Mouse (Mus musculus): ENCODE results near the gene Atp5j2. TPM values are rescaled to one million over a fixed set of nuclear protein-coding genes. Genes with fewer than 3 reads are reported as not detected.

Atp5j2 gene
- polyA plus RNA-seq, 1 experiment from 2014 or later, result 530 TPM

DNA sequence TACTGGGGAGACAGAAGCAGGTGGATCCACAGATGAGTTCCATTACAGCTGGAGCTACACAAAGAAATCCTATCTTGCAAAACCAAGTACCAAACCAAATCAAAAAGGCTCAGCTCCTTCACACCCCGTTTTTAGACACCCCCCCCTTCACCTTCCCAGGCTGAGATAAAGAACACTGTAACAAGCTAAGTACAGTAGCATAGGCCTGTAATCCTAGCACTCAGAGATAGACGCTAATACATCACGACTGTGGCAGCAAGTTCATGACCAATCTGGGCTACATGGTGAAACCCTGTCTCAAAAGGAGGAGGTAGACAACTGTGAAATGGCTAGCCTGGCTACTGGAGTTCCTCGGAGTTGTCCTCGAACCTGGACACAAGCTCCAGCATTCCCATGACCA lies 1.5 kb downstream of the Atp5j2 start:
- Histone ChIP-seq H3K9me3 (replicated peaks) (no peaks in the 10 kb centered on the region), H3K4me3 (peak overlapping the region; percentile 92), H3K27me3 (ENCODE audit: low read depth, poor library complexity, severe bottlenecking) (no peaks in the 10 kb centered on the region), H3K27ac (peak overlapping the region; percentile 97; the same call in 1 of the 2 replicates), H3K4me1 (peaks cover 18% of the 10 kb centered on the region), H3K36me3 (peaks cover 61% of the 10 kb centered on the region)
- whole genome bisulfite sequencing, result 64% methylated on average over 5 of the region's 5 CpGs
- no peak for DNase-seq (ENCODE audit: low spot score)

DNA sequence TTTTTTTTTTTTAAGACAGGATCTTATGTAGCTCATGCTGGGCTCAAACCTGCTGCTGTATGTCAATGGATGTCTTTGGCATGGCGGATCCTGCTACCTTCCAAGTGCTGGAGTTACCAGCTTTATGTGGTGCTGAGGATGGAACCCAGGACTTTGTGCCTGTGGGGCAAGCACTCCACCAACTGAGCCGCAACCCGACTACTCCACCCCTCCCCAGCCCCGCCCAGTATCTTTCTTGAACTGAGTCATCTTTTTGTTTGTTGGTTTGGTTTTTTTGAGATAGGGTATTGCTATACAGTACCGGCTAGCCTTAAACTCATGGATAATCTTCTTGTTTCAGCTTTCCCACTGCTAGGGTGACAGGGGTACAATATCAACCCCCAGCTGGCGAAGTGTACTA lies 2.4 kb downstream of the Atp5j2 start:
- H3K4me3 ChIP-seq, result peak overlapping the region; percentile 92; the same call in 1 of the 2 replicates
- no peak overlapping the region for H3K27ac ChIP-seq
- H3K4me1 ChIP-seq, result peaks cover 18% of the 10 kb centered on the region
- no peaks in the 10 kb centered on the region for H3K27me3 ChIP-seq (ENCODE audit: low read depth, poor library complexity, severe bottlenecking)
- H3K36me3 ChIP-seq, result peaks cover 60% of the 10 kb centered on the region
- no peaks in the 10 kb centered on the region for H3K9me3 ChIP-seq (replicated peaks)
- no peak for DNase-seq (ENCODE audit: low spot score)
- 91% methylated on average over 6 of the region's 6 CpGs for WGBS

DNA sequence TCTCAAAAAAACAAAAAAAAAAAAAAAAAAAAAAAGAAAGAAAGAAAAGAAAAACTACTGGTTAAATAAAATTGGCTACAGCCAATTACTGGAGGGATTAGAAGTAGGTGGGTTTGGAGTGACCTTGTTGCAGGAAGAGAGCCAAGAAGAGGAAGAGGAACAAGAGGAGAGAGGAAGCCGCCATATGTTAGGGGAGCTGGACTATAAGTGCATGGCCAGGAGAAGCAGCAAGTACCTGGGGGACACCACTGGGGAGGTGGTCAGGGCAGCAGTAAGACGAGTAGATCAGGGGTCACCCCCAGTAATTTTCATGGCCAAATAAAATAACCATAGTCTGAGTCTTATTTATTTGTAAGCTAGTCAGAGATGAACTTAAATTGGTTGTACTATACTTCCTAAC lies 6.6 kb downstream of the Atp5j2 start:
- H3K4me3 ChIP-seq, result no peak overlapping the region
- H3K4me1 ChIP-seq, result peaks cover 6% of the 10 kb centered on the region
- WGBS, result 91% methylated on average over 2 of the region's 2 CpGs
- H3K27ac ChIP-seq, result no peak overlapping the region
- DNase-seq (ENCODE audit: low spot score), result no peak
- no peaks in the 10 kb centered on the region for H3K9me3 ChIP-seq (replicated peaks)
- peaks cover 95% of the 10 kb centered on the region for H3K36me3 ChIP-seq
- no peaks in the 10 kb centered on the region for H3K27me3 ChIP-seq (ENCODE audit: low read depth, poor library complexity, severe bottlenecking)

DNA sequence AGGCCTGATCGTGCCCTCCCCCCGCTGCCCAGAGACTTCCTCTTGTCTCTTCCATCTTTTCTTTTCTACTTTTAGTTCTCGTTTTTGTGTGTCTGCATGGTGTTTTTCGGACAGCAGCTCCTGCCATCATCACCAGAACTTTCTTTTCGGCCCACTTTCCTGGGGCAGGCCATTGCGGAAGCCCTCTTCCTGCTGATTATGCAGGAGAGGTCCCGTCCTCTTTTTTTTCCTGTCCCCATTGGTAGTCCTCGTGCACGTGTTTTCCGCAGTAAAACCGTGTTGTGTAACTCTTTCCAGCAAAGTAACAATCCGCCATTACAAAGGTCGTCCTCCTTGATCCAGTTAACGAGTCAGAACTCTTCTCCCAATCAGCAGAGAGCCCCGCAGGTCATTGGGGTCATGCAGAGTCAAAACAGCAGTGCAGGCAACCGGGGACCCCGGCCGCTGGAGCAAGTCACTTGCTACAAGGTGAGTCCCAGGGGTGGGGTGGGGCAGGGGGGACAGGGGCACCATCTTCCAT lies 13.3 kb downstream of the Atp5j2 start:
- H3K4me3 ChIP-seq, result no peak overlapping the region
- peaks cover 100% of the 10 kb centered on the region for H3K36me3 ChIP-seq
- no peaks in the 10 kb centered on the region for H3K4me1 ChIP-seq
- H3K27me3 ChIP-seq (ENCODE audit: low read depth, poor library complexity, severe bottlenecking), result no peaks in the 10 kb centered on the region
- no peaks in the 10 kb centered on the region for H3K9me3 ChIP-seq (replicated peaks)
- no peak for DNase-seq (ENCODE audit: low spot score)
- 85% methylated on average over 18 of the region's 18 CpGs for WGBS
- no peak overlapping the region for H3K27ac ChIP-seq

DNA sequence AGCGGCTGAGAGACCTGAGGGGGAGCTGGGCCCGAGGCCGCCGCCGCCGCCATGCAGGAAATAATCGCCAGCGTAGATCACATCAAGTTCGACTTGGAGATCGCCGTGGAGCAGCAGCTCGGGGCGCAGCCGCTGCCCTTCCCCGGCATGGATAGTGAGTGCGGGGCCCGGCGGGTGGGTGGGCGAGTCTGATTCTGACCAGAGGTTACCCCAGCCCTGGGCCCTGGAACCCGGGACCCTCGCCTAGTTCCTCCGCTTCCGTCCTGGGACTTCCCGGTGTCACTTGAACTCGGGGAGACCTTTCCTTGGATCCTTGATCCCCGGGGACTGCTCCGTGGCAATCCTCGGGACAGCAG lies 24.6 kb downstream of the Atp5j2 start:
- WGBS, result under 1% methylated on average over 28 of the region's 28 CpGs
- Histone ChIP-seq H3K4me3 (peak overlapping the region; percentile 87), H3K27ac (peak overlapping the region; percentile 91), H3K27me3 (ENCODE audit: low read depth, poor library complexity, severe bottlenecking) (no peaks in the 10 kb centered on the region), H3K9me3 (replicated peaks) (no peaks in the 10 kb centered on the region), H3K4me1 (peaks cover 22% of the 10 kb centered on the region), H3K36me3 (peaks cover 60% of the 10 kb centered on the region)
- no peak for DNase-seq (ENCODE audit: low spot score)

DNA sequence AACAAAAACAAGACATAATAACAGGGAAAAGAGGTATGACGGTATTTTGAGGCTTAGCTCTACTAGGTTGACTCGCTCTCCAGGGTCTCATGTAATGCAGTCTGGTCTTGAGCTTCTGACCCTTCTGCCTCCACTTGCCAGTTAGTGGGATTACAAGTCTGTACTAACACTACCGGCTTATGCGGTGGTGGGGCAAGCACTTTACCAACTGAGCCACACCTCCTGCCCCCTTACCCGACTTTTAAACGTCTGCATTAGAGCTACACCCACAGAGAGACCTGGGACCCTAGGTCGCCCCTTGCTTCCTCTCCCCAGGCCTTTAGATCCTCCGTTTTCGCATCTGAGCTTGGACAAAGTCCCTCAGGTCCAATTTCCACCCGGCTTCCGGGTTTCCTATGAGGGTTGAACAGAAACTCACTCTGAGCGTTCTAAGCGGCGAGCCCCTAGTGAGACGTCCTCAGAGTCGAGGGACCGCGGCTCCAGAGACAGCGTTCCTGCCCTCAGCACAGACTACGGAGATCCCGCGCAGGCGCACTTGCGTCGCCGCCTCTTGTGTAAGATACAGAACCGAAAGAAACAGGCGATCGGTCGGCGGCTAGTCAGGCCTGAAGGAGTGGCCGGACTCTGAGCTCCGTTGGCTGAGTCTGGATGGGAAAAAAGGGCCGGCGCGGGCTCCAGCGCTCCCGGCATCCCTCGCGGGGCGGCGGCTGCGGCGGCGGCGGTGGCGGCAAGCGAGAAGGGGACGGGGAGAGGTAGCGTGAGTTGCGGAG lies 25.1 kb downstream of the Atp5j2 start, which contains the start of the genes Ptcd1 and Cpsf4:
TSS of gene Ptcd1 (minus strand) at position 573 of the 770 bp plus-strand sequence.
TSS of gene Cpsf4 (plus strand) at position 678 of the 770 bp plus-strand sequence.
- no peaks in the 10 kb centered on the region for H3K27me3 ChIP-seq (ENCODE audit: low read depth, poor library complexity, severe bottlenecking)
- H3K4me3 ChIP-seq, result peak within 1 kb of the TSS; percentile 87
- peak within 1 kb of the TSS; percentile 91 for H3K27ac ChIP-seq
- no peaks in the 10 kb centered on the region for H3K9me3 ChIP-seq (replicated peaks)
- peak; percentile 100 for DNase-seq (ENCODE audit: low spot score)
- H3K4me1 ChIP-seq, result peaks cover 22% of the 10 kb centered on the region
- H3K36me3 ChIP-seq, result peaks cover 60% of the 10 kb centered on the region
- under 1% methylated on average over 51 of the region's 51 CpGs for WGBS

DNA sequence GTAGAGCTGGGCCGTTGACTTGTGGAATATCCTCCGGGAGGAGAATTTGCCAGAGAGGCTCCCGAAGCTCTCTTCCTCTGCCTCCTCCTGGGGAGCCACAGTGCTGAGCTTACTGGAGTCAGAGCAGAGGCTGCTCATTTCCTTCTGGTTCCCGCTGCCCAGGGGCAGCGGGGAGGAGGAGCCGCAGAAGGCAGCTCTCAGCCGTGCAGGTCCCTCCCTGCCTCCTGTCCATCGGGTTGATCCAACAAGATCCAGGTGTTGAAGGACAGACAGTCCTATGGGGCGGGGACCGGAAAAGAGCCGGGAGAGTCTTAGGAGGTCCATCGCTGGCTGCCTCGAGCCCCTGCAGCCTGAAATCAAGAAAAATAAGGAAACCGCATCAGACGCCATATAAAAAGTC lies 26.7 kb downstream of the Atp5j2 start:
- Histone ChIP-seq H3K4me1 (peaks cover 22% of the 10 kb centered on the region), H3K27me3 (ENCODE audit: low read depth, poor library complexity, severe bottlenecking) (no peaks in the 10 kb centered on the region), H3K4me3 (no peak overlapping the region), H3K27ac (no peak overlapping the region), H3K36me3 (peaks cover 60% of the 10 kb centered on the region), H3K9me3 (replicated peaks) (no peaks in the 10 kb centered on the region)
- 89% methylated on average over 15 of the region's 15 CpGs for WGBS
- no peak for DNase-seq (ENCODE audit: low spot score)

DNA sequence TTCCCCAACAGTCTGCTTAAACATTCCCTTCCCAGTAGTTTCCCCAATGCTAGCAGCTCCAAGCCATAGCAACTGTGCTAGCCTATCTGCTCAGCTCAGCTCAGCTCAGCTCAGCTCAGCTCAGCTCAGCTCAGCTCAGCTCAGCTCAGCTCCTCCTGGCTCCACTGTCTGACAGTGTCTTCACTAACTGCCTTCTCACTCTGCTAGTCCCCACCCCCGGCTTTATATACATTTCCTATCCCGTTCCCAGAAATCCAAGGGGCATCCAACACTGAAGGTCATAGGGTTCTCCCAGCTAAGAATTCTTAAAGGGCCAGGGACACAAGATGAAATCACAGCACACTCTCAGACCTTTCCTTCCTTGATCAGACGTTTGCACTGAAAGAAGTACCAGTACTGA lies 27.2 kb downstream of the Atp5j2 start:
- Histone ChIP-seq H3K27me3 (ENCODE audit: low read depth, poor library complexity, severe bottlenecking) (no peaks in the 10 kb centered on the region), H3K36me3 (peaks cover 61% of the 10 kb centered on the region), H3K4me3 (no peak overlapping the region), H3K27ac (no peak overlapping the region), H3K4me1 (peaks cover 22% of the 10 kb centered on the region), H3K9me3 (replicated peaks) (no peaks in the 10 kb centered on the region)
- 78% methylated on average over 3 of the region's 3 CpGs for WGBS
- no peak for DNase-seq (ENCODE audit: low spot score)

DNA sequence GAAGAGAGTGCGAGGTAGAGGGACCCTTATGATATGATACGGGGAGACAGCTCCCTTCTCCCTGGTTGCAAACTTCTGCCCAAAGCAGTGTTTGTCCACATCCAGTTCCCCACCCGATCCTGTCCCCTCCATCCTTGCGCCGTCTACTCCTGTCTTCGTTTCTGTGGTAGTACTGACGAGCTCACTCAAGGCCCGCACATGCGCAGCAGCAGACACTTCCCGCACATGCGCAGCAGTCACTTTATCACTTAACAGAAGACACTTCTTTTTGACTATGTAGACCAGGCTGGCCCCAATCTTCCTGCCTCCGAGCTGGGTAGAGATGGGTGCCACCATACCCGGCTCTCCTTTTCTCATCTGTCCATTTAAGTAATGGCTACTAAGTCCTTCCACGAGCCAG lies 30.5 kb downstream of the Atp5j2 start:
- WGBS, result 94% methylated on average over 14 of the region's 14 CpGs
- DNase-seq (ENCODE audit: low spot score), result no peak
- H3K4me3 ChIP-seq, result no peak overlapping the region

DNA sequence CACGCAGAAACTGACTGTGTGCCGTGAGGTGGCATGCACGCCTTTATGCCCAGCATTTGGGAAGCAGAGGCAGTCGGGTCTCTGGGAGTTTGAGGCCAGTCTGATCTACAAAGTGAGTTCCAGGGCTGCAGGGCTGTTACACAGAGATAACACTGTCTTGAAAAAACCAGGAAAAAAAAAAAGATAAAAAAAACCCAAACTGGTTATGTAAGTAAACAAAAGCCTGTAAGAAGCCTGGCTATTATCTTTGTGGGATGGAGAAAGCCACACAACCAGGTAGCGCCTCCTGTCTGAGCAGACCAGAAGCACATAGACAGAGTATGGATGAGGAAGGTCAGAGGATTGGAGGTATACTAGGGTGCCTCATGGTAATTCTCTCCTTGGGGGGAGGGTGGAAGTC lies 39.2 kb downstream of the Atp5j2 start:
- H3K27ac ChIP-seq, result no peak overlapping the region
- DNase-seq (ENCODE audit: low spot score), result no peak
- no peaks in the 10 kb centered on the region for H3K4me1 ChIP-seq
- H3K27me3 ChIP-seq (ENCODE audit: low read depth, poor library complexity, severe bottlenecking), result no peaks in the 10 kb centered on the region
- peaks cover 95% of the 10 kb centered on the region for H3K36me3 ChIP-seq
- no peaks in the 10 kb centered on the region for H3K9me3 ChIP-seq (replicated peaks)
- WGBS, result 96% methylated on average over 5 of the region's 5 CpGs
- no peak overlapping the region for H3K4me3 ChIP-seq

More for the DNA sequence above, 30.5 kb downstream of the Atp5j2 start:
- Histone ChIP-seq H3K36me3 (peaks cover 84% of the 10 kb centered on the region), H3K27ac (no peak overlapping the region), H3K27me3 (ENCODE audit: low read depth, poor library complexity, severe bottlenecking) (no peaks in the 10 kb centered on the region), H3K4me1 (peaks cover 8% of the 10 kb centered on the region), H3K9me3 (replicated peaks) (no peaks in the 10 kb centered on the region)

DNA sequence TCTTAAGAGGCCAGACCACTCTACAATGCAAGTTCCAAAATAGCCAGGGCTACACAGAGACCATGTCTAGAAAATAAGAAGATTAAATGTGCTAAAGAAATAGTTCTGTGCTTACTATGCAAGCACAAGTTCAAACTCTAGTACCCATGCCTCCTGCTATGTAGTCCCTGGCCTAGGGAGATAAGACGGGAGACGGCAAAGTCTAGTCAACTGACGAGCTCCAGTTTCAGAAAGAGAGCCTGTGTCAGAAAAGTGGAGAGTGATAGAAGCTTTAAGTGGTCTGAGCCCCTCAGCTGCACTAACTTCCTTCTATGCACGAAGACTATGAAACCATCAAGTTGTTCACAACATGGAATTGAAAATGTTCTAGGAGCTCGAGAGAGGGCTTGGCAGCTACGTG lies 42.6 kb downstream of the Atp5j2 start:
- Histone ChIP-seq H3K4me3 (no peak overlapping the region), H3K27me3 (ENCODE audit: low read depth, poor library complexity, severe bottlenecking) (no peaks in the 10 kb centered on the region), H3K4me1 (no peaks in the 10 kb centered on the region), H3K9me3 (replicated peaks) (no peaks in the 10 kb centered on the region), H3K27ac (no peak overlapping the region), H3K36me3 (peaks cover 100% of the 10 kb centered on the region)
- 94% methylated on average over 6 of the region's 6 CpGs for WGBS
- no peak for DNase-seq (ENCODE audit: low spot score)

DNA sequence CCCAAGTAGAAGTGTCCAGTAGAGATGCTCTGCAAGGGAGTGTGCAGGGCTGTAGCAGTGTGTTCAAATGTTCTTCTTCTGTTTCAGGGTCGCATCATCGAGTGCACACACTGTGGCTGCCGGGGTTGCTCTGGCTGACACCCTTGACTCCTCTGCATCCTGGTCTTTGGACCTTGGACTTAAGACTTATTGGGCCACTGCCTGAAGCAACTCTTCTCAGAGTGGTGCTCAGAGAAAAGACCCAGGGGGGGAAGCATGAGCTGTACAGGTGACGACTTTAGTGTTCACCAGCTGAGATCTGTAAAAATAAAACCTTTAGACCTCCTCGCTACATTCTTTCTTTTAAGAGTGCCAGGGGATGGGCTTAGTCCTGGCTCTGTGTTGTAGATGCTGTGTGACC lies 44.1 kb downstream of the Atp5j2 start:
- no peaks in the 10 kb centered on the region for H3K4me1 ChIP-seq
- no peak overlapping the region for H3K27ac ChIP-seq
- no peaks in the 10 kb centered on the region for H3K9me3 ChIP-seq (replicated peaks)
- no peak overlapping the region for H3K4me3 ChIP-seq
- DNase-seq (ENCODE audit: low spot score), result no peak
- H3K36me3 ChIP-seq, result peaks cover 100% of the 10 kb centered on the region
- H3K27me3 ChIP-seq (ENCODE audit: low read depth, poor library complexity, severe bottlenecking), result no peaks in the 10 kb centered on the region
- WGBS, result 94% methylated on average over 5 of the region's 5 CpGs

DNA sequence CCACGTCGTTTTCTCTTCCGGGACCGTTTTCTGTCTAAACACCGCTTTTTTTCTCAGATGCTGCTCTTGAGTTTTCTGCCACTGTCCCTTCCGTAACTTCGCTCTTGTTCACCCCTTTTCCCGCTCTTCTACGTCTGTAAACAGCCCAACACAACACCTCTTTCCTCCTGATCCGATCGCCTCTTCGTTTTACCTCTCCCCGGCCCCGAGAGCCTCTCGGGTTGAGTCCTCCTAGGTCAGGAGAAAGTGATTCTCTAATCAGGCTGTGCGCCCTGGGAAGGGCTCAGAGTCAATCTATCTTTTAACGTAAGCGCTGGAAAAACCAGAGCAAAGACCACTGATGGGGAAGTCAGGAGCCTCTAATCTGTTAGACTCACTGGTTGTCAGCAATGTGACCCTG lies 51.3 kb downstream of the Atp5j2 start:
- Histone ChIP-seq H3K4me3 (peak overlapping the region; percentile 95), H3K9me3 (replicated peaks) (no peaks in the 10 kb centered on the region), H3K27ac (peak overlapping the region; percentile 97), H3K4me1 (peaks cover 24% of the 10 kb centered on the region), H3K27me3 (ENCODE audit: low read depth, poor library complexity, severe bottlenecking) (no peaks in the 10 kb centered on the region), H3K36me3 (peaks cover 69% of the 10 kb centered on the region)
- DNase-seq (ENCODE audit: low spot score), result no peak
- 1% methylated on average over 18 of the region's 18 CpGs for WGBS

Data from limb, embryonic 10.5 days (tissue).